Mouse (Mus musculus) lung, embryonic 15.5 days (tissue): ENCODE results near the gene Sertad1. TPM values are rescaled to one million over a fixed set of nuclear protein-coding genes. Genes with fewer than 3 reads are reported as not detected.
A peak's percentile ranks its signal among the peaks of the same experiment; 100 is the strongest.

Source experiments
- ATAC-seq: fragments of 200-750 bp; cut with Nextera tagmentation; 2 replicates; pipeline ENCODE4 v1.8.0; 2017; ENCODE audit warnings: moderate number of reproducible peaks, borderline replicate concordance; ENCODE audit not compliant: low FRiP score, low TSS enrichment; ENCODE audit errors: extremely low read depth
- H3K27ac ChIP-seq: fragments of 300-500 bp; sonication (generic); 2 replicates; pipeline ENCODE4 v1.5.1; 2015; ENCODE audit warnings: moderate library complexity, mild to moderate bottlenecking, inconsistent platforms
- H3K27me3 ChIP-seq: fragments of 300-500 bp; sonication (generic); 2 replicates; pipeline ENCODE4 v1.6.1; 2015; ENCODE audit warnings: inconsistent platforms
- H3K36me3 ChIP-seq: fragments of 300-500 bp; sonication (generic); 2 replicates; pipeline ENCODE4 v1.6.1; 2015; ENCODE audit warnings: inconsistent platforms
- H3K4me1 ChIP-seq: fragments of 300-500 bp; sonication (generic); 2 replicates; pipeline ENCODE4 v1.6.1; 2015; ENCODE audit warnings: inconsistent platforms
- H3K4me2 ChIP-seq: fragments of 300-500 bp; sonication (generic); 2 replicates; pipeline ENCODE4 v1.6.1; 2015; ENCODE audit warnings: inconsistent platforms, mild to moderate bottlenecking, moderate library complexity
- H3K4me3 ChIP-seq: fragments of 300-500 bp; sonication (generic); 2 replicates; pipeline ENCODE4 v1.5.1; 2015; ENCODE audit warnings: mild to moderate bottlenecking, inconsistent platforms
- H3K9ac ChIP-seq: fragments of 300-500 bp; sonication (generic); 2 replicates; pipeline ENCODE4 v1.6.1; 2015; ENCODE audit warnings: inconsistent platforms
- H3K9me3 ChIP-seq: fragments of 300-500 bp; sonication (generic); 2 replicates; pipeline ENCODE4 v1.6.1; 2016; ENCODE audit warnings: inconsistent platforms
- WGBS: fragments of 180-500 bp; shearing (Covaris S2); methylation state at CpG from one replicate; pipeline ENCODE4 v1.1.7; 2015; 5-methylcytosine and 5-hydroxymethylcytosine counted together
- polyA plus RNA-seq: library from polyadenylated mRNA; unstranded; fragments of >200 nt; fragmentation: Nextera tagmentation; extraction: Ambion mirVana; gene quantifications from 2 replicates; pipeline ENCODE4 v1.2.1, GENCODE M21; 2015

Sertad1 gene
- polyA plus RNA-seq, 1 experiment from 2014 or later = 49.6 TPM

DNA sequence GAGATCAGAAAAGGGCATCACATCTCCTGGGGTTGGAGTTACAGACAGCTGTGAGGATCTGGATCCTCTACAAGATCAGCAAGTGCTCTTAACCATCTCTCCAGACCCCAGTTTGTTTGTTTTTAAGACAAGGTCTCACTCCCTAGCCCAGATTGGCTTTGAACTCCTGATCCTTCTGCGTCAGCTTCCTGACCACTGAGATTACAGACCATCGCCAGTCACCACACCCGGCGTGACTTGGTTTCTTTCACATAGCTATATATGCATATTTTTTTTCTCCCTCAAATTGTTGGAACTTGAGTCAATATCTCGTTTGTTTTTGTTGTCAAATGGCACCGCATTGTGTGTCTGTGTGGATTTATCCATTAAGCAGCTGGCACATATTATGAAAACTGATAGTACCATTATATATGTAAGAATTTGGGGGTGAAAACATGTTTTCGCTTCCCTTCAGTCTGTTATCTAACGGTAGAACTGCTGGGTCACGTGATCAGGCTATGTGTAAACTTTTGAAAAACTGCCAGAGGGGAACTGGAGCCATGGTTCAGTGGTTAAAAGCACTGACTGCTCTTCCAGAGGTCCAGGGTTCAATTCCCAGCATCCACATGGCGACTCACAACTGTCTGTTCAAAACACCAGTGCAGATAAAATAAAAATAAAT is 32.1 kb upstream of the Sertad1 start:
- Histone ChIP-seq H3K27ac (no peak overlapping the region), H3K9ac (no peak overlapping the region), H3K27me3 (no peaks in the 10 kb centered on the region), H3K4me2 (no peak overlapping the region), H3K4me1 (no peaks in the 10 kb centered on the region), H3K4me3 (no peak overlapping the region), H3K9me3 (no peaks in the 10 kb centered on the region), H3K36me3 (no peaks in the 10 kb centered on the region)
- 50% methylated on average over 10 of the region's 10 CpGs for WGBS
- ATAC-seq = no peak

- Histone ChIP-seq H3K9ac (no peak overlapping the region), H3K27ac (no peak overlapping the region), H3K27me3 (no peaks in the 10 kb centered on the region), H3K4me2 (no peak overlapping the region), H3K4me3 (no peak overlapping the region), H3K4me1 (no peaks in the 10 kb centered on the region), H3K9me3 (no peaks in the 10 kb centered on the region), H3K36me3 (no peaks in the 10 kb centered on the region)
- WGBS = 83% methylated on average over 3 of the region's 3 CpGs
- ATAC-seq = no peak
These were observed 31.4 kb upstream of the Sertad1 start for GRCm38 (mm10) chr7:27455273-27455672.

DNA sequence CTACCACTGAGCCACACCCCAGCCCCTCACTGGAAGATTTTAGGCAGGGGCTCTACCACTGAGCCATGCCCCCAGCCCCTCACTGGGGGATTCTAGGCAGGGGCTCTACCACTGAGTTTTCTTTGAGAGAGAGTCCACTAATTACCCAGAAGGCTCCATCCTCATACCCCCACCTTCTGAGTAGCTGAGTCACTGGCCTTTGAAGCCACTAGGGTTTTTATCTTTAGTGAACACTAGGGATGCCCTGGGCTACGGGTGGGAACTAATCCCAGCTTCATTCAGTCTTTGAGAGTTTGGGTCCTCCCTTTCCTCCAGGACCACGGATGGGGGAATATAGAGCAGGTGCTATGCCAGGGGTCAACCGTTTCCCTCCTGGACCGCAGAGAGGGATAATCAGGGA is 28.1 kb upstream of the Sertad1 start:
- Histone ChIP-seq H3K4me1 (no peaks in the 10 kb centered on the region), H3K4me2 (no peak overlapping the region), H3K9ac (no peak overlapping the region), H3K27ac (no peak overlapping the region), H3K36me3 (no peaks in the 10 kb centered on the region), H3K27me3 (no peaks in the 10 kb centered on the region), H3K4me3 (no peak overlapping the region), H3K9me3 (no peaks in the 10 kb centered on the region)
- WGBS = 85% methylated on average over 4 of the region's 4 CpGs
- ATAC-seq = no peak

DNA sequence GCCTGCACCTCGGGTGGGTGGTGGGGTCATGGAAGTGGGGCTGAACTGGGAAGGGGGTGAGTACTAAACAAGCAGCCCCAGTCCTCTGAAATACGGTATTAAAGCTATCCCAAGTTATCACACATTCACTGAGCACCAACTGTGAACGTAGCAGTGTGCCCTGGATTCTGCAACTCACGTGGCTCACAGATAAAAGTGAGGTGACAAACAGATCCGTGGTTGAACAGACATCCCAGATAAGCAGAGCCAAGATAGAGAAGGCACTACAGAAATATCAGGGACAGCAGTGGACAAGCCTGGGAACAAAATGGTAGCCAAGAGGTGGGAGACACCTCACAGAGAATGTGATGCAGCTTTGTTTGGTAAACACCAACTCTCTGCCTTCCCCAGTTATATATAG is 27.1 kb upstream of the Sertad1 start:
- WGBS = 81% methylated on average over 5 of the region's 5 CpGs

DNA sequence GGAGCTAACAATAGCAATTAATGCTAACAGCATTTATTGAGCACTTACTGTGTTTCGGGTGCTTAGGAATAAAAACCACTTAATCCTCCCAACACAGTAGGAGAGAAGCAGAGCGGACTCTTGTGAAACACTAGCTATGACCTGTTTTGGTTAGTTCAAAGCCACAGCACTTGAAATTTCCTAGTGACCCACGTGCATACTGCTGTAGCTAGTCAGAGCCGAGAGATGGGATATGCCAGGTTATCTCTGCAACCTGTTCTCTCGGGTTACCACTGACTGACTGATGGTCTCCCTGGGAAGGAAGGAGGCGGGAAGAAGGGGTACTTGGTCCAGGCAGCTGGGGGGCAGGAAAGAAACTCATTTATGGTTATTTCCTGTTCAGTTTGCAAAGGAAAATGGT is 26.2 kb upstream of the Sertad1 start:
- H3K9ac ChIP-seq = no peak overlapping the region
- no peak overlapping the region for H3K27ac ChIP-seq
- H3K27me3 ChIP-seq = no peaks in the 10 kb centered on the region
- no peaks in the 10 kb centered on the region for H3K36me3 ChIP-seq
- H3K4me3 ChIP-seq = no peak overlapping the region
- 68% methylated on average over 6 of the region's 6 CpGs for WGBS
- H3K4me1 ChIP-seq = no peaks in the 10 kb centered on the region
- no peaks in the 10 kb centered on the region for H3K9me3 ChIP-seq
- no peak for ATAC-seq
- no peak overlapping the region for H3K4me2 ChIP-seq

More for the DNA sequence above, 27.1 kb upstream of the Sertad1 start:
- no peaks in the 10 kb centered on the region for H3K9me3 ChIP-seq
- ATAC-seq = no peak
- H3K27me3 ChIP-seq = no peaks in the 10 kb centered on the region
- no peak overlapping the region for H3K9ac ChIP-seq
- no peak overlapping the region for H3K27ac ChIP-seq
- no peak overlapping the region for H3K4me3 ChIP-seq
- no peaks in the 10 kb centered on the region for H3K4me1 ChIP-seq
- H3K36me3 ChIP-seq = no peaks in the 10 kb centered on the region
- no peak overlapping the region for H3K4me2 ChIP-seq

DNA sequence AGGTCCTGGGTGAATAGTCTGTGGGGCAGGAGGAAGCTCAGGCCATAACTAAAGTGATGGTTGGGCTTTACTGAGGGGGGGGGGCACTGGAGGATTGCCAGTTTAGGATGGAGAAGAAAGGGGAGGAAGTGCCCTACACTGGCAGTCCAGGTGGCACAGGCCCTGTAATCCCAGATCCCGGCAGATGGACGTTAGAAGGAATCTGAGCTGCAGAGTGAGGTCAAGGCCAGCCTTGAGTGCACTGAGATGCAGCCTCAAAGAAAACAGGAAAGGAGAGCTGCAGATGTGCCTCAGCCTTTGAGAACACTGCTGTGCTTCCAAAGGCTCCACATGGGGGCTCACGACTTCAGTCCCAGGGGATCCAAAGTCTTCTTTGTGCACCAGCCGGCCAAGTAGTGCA is 19.1 kb upstream of the Sertad1 start:
- H3K36me3 ChIP-seq = no peaks in the 10 kb centered on the region
- 29% methylated on average over 4 of the region's 4 CpGs for WGBS
- H3K9me3 ChIP-seq = no peaks in the 10 kb centered on the region
- no peak overlapping the region for H3K4me3 ChIP-seq
- H3K27ac ChIP-seq = no peak overlapping the region
- no peaks in the 10 kb centered on the region for H3K27me3 ChIP-seq
- H3K9ac ChIP-seq = no peak overlapping the region
- no peak overlapping the region for H3K4me2 ChIP-seq
- no peak; the same call in 1 of the 2 replicates for ATAC-seq
- H3K4me1 ChIP-seq = peaks cover 8% of the 10 kb centered on the region; the same call in 1 of the 2 replicates

DNA sequence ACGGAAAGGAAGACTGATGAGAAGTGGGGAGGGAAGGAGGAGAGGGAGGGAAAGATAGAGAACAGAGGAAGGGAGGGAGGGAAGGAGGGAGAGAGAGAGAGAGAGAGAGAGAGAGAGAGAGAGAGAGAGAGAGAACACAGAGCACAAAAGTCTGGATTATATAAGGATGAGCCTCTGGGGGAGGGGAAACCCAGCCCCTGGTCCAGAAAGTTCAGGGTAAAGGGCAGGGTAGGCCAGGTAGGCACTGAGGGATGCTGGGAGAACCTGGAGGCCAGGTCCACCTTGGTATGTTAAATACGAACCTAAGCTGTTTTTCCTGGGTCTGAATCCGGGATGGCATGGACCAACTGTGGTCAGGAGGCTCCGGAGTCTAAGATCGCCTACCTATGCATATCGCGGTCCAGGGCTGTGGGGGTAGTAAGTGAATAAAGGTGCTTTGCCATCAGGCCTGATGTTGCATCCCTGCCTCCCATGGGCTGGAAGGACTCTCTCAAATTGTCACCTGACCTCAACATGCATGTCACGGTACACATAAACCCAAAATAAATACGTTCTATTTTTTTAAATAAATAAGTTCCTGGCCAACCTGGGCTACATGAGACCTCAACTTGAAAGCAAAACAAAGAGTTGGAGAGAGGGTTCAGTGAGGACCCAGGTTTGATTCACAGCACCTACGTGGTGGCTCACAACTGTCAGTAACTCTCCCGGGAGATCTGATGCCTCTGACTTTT is 15.2 kb upstream of the Sertad1 start:
- Histone ChIP-seq H3K9me3 (no peaks in the 10 kb centered on the region), H3K27me3 (no peaks in the 10 kb centered on the region), H3K4me2 (no peak overlapping the region), H3K36me3 (peaks cover 5% of the 10 kb centered on the region), H3K4me3 (no peak overlapping the region), H3K27ac (no peak overlapping the region), H3K9ac (no peak overlapping the region), H3K4me1 (peaks cover 17% of the 10 kb centered on the region)
- ATAC-seq = no peak
- WGBS = 89% methylated on average over 11 of the region's 11 CpGs

DNA sequence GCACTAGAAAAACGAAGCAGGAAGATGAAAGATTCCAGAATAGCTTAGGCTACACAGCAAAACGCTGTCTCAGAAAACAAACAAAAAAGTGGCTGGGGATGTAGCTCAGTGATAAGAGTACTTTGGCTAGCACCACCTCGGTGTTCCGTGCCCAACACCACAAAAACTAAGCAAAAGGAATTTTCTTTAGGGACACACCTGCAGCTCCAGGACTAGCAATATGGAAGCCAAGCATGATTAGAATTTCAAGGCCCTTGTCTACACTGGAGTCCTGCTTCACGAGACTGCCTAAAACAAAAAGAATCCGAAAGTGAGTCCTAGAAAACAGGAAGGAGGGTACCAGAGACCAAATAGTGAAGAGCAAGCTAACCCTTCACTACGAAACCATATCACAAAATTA is 14.1 kb upstream of the Sertad1 start:
- Histone ChIP-seq H3K9ac (peak overlapping the region; percentile 24; the same call in 1 of the 2 replicates), H3K4me2 (peak overlapping the region; percentile 69), H3K27ac (peak overlapping the region; percentile 73), H3K4me3 (peak overlapping the region; percentile 84), H3K27me3 (no peaks in the 10 kb centered on the region), H3K4me1 (peaks cover 15% of the 10 kb centered on the region), H3K9me3 (no peaks in the 10 kb centered on the region), H3K36me3 (peaks cover 11% of the 10 kb centered on the region)
- no peak for ATAC-seq
- 7% methylated on average over 7 of the region's 7 CpGs for WGBS

- peaks cover 11% of the 10 kb centered on the region for H3K36me3 ChIP-seq
- peak within 1 kb of the TSS; percentile 71 for H3K9ac ChIP-seq
- H3K27ac ChIP-seq = peak within 1 kb of the TSS; percentile 96
- peak; percentile 92 for ATAC-seq
- no peaks in the 10 kb centered on the region for H3K27me3 ChIP-seq
- H3K4me3 ChIP-seq = peak within 1 kb of the TSS; percentile 84
- peaks cover 13% of the 10 kb centered on the region for H3K4me1 ChIP-seq
- no peaks in the 10 kb centered on the region for H3K9me3 ChIP-seq
- H3K4me2 ChIP-seq = peak within 1 kb of the TSS; percentile 69
- 0% methylated on average over 36 of the region's 36 CpGs for WGBS
These were observed 13.4 kb upstream of the Sertad1 start, which contains the start of gene Sertad3 for GRCm38 (mm10) chr7:27473156-27473834. TSS of gene Sertad3 (plus strand) at chr7:27473768.

DNA sequence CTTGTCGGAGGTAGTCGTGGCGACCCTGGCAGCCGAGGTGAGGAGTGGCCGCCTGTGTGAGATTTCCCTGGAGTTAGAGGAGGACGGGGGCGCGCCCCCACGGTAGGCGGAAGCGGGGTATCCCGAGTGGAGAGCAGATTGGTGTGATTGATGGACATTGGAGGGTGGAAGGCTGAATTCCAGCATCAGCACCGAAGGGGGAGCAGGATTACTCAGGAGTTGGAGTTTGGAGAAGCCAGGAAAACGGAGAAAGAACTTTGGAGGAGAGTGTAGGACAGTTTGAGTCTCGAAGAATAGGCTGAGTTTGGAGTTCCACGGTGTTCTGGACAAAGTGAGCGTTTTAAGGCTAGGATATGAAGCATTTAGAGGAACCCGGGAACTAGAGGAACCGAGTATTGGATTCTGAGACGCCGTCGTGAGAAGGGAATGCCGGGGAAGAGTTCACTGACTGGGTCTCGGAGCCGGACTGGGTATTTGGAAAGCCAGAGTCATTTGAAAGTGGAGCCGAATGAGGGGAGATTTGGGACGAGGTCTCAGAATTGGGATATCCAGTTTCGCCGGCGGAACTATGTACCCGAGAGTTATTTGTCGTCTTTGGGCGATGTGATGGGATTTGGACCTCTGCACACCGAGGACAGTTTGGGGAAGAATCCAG is 12.7 kb upstream of the Sertad1 start:
- Histone ChIP-seq H3K27me3 (no peaks in the 10 kb centered on the region), H3K9ac (peak overlapping the region; percentile 71), H3K4me1 (peaks cover 13% of the 10 kb centered on the region), H3K4me2 (peak overlapping the region; percentile 69), H3K36me3 (peaks cover 11% of the 10 kb centered on the region), H3K27ac (peak overlapping the region; percentile 96), H3K9me3 (no peaks in the 10 kb centered on the region), H3K4me3 (peak overlapping the region; percentile 84)
- no peak for ATAC-seq
- WGBS = under 1% methylated on average over 34 of the region's 34 CpGs

- Histone ChIP-seq H3K4me2 (peak overlapping the region; percentile 69), H3K4me1 (peaks cover 13% of the 10 kb centered on the region), H3K27me3 (no peaks in the 10 kb centered on the region), H3K36me3 (peaks cover 11% of the 10 kb centered on the region), H3K4me3 (peak overlapping the region; percentile 84), H3K27ac (peak overlapping the region; percentile 96), H3K9ac (peak overlapping the region; percentile 71), H3K9me3 (no peaks in the 10 kb centered on the region)
- 1% methylated on average over 23 of the region's 23 CpGs for WGBS
- ATAC-seq = peak; percentile 93
These were observed 12.2 kb upstream of the Sertad1 start for GRCm38 (mm10) chr7:27474490-27474954.
